Mouse (Mus musculus): ENCODE data around the gene Fbxo46. TPM values are rescaled to one million over a fixed set of nuclear protein-coding genes. Genes with fewer than 3 reads are reported as not detected.

Fbxo46 gene
- total and polyA plus RNA-seq, 3 experiments = 4.0 to 11.6 (median 6.1) TPM

GRCm38 (mm10) chr7:19184250-19184649, 64.6 kb downstream of the Fbxo46 start:
- no peak overlapping the region for H3K27ac ChIP-seq (ENCODE audit: insufficient read depth, low read depth)
- H3K9me3 ChIP-seq (replicated peaks; ENCODE audit: low read length) = no peaks in the 10 kb centered on the region
- dilution Hi-C loops (cut with MboI; ENCODE audit: extremely low pct_ligation_motif_present, extremely low pct_unique_long_range_greater_than_20kb, low sequenced_read_pairs) = no loop called here
- no peaks in the 10 kb centered on the region for H3K27me3 ChIP-seq (replicated peaks)
- H3K4me3 ChIP-seq (replicated peaks in 1 of 3; ENCODE audit: low read depth in 2 of 3, low read length in 2 of 3, poor library complexity in 1 of 3) = no peak overlapping the region
- H3K4me2 ChIP-seq (ENCODE audit: insufficient read depth, low read depth, poor library complexity, severe bottlenecking) = no peak overlapping the region
- H3K79me2 ChIP-seq (replicated peaks; ENCODE audit: control insufficient read depth, extremely low read depth, insufficient read depth, poor library complexity, severe bottlenecking) = no peaks in the 10 kb centered on the region
- TF ChIP-seq CHD2 (IDR thresholded peaks at IDR 0.05; ENCODE audit: low read length) = no peak
- TF ChIP-seq EP300 (IDR thresholded peaks at IDR 0.05; ENCODE audit: low read length) = no peak
- TF ChIP-seq ZC3H11A (IDR thresholded peaks at IDR 0.05; ENCODE audit: low read depth, low read length) = no peak
- no peak for TF ChIP-seq TCF12 (IDR thresholded peaks at IDR 0.05; ENCODE audit: low read depth, low read length)
- no peak for TF ChIP-seq ETS1 (conservative IDR thresholded peaks at IDR 0.05; ENCODE audit: low read depth, low read length)
- TF ChIP-seq SIN3A (IDR thresholded peaks at IDR 0.05; ENCODE audit: low read length) = no peak
- no peak for TF ChIP-seq ZNF384 (IDR thresholded peaks at IDR 0.05; ENCODE audit: low read depth, low read length)
- no peak for TF ChIP-seq RCOR1 (conservative IDR thresholded peaks at IDR 0.05; ENCODE audit: low read depth, low read length)
- no peak for TF ChIP-seq USF1 (IDR thresholded peaks at IDR 0.05; ENCODE audit: low read depth, low read length)
- peaks cover 12 to 36% of the 10 kb centered on the region in 2 experiments for H3K4me1 ChIP-seq (ENCODE audit: control insufficient read depth in 1 of 2, insufficient read depth in 2 of 2)
- no peak overlapping the region for H3K9ac ChIP-seq (ENCODE audit: insufficient read depth, low read depth)
- no peak for DNase-seq (ENCODE audit: extremely low read depth)
- H3K36me3 ChIP-seq (replicated peaks in 1 of 2; ENCODE audit: control insufficient read depth in 1 of 2, insufficient read depth in 1 of 2, low read length in 1 of 2) = peaks cover 35 to 62% of the 10 kb centered on the region in 2 experiments
- in situ Hi-C loops (cut with MboI; ENCODE audit: low pct_ligation_motif_present, low pct_unique_long_range_greater_than_20kb, low sequenced_read_pairs) = loop anchor here (5.0 kb wide), 1 partner anchor 98 kb away; the partner anchor contains the start of genes Ppm1n and Rtn2

- in situ Hi-C loops (cut with MboI; ENCODE audit: low pct_ligation_motif_present, low pct_unique_long_range_greater_than_20kb, low sequenced_read_pairs) = loop anchor here (5.0 kb wide), 1 partner anchor 98 kb away; the partner anchor contains the start of genes Ppm1n and Rtn2
- Histone ChIP-seq H3K36me3 (replicated peaks in 1 of 2; ENCODE audit: control insufficient read depth in 1 of 2, insufficient read depth in 1 of 2, low read length in 1 of 2) (peaks cover 35 to 64% of the 10 kb centered on the region in 2 experiments), H3K9ac (ENCODE audit: insufficient read depth, low read depth) (no peak overlapping the region), H3K4me2 (ENCODE audit: insufficient read depth, low read depth, poor library complexity, severe bottlenecking) (no peak overlapping the region), H3K4me3 (replicated peaks in 1 of 3; ENCODE audit: low read depth in 2 of 3, low read length in 2 of 3, poor library complexity in 1 of 3) (no peak overlapping the region), H3K27ac (ENCODE audit: insufficient read depth, low read depth) (no peak overlapping the region), H3K27me3 (replicated peaks) (no peaks in the 10 kb centered on the region), H3K9me3 (replicated peaks; ENCODE audit: low read length) (no peaks in the 10 kb centered on the region), H3K4me1 (ENCODE audit: control insufficient read depth in 1 of 2, insufficient read depth in 2 of 2) (peaks cover 12 to 31% of the 10 kb centered on the region in 2 experiments), H3K79me2 (replicated peaks; ENCODE audit: control insufficient read depth, extremely low read depth, insufficient read depth, poor library complexity, severe bottlenecking) (no peaks in the 10 kb centered on the region)
- no peak for DNase-seq (ENCODE audit: extremely low read depth)
- dilution Hi-C loops (cut with MboI; ENCODE audit: extremely low pct_ligation_motif_present, extremely low pct_unique_long_range_greater_than_20kb, low sequenced_read_pairs) = no loop called here
- TF ChIP-seq GABPA (IDR thresholded peaks at IDR 0.05; ENCODE audit: insufficient replicate concordance, low read depth, low read length) (no peak), POLR2A (IDR thresholded peaks at IDR 0.05; ENCODE audit: low read depth, low read length) (no peak), NELFE (IDR thresholded peaks at IDR 0.05; ENCODE audit: low read depth, low read length) (no peak)
These were observed 65.1 kb downstream of the Fbxo46 start for GRCm38 (mm10) chr7:19184758-19185157.

Other genes starting within 250 kb of the Fbxo46 start
Only the 20 nearest of the 26 such genes appear.
- not detected in 2 replicates for gene Nanos2, start 132.5 kb upstream of the Fbxo46 start, total RNA-seq (2012; rRNA removed)
- not detected in 2 replicates for gene Nanos2, start 132.5 kb upstream of the Fbxo46 start, total RNA-seq (2014; rRNA removed)
- not detected in 2 replicates for gene Nanos2, start 132.5 kb upstream of the Fbxo46 start, polyA plus RNA-seq (2012; ENCODE audit: insufficient read length, low read depth)
- gene Mypop, start 128.6 kb upstream of the Fbxo46 start, total RNA-seq (2012; rRNA removed) = 2.5 and 2.8 TPM in 2 replicates
- gene Mypop, start 128.6 kb upstream of the Fbxo46 start, total RNA-seq (2014; rRNA removed) = 1.2 and 1.3 TPM in 2 replicates
- gene Mypop, start 128.6 kb upstream of the Fbxo46 start, polyA plus RNA-seq (2012; ENCODE audit: insufficient read length, low read depth) = 4.1 and 4.7 TPM in 2 replicates
- gene Irf2bp1, start 115.8 kb upstream of the Fbxo46 start, total RNA-seq (2012; rRNA removed) = 11.8 and 12.8 TPM in 2 replicates
- gene Irf2bp1, start 115.8 kb upstream of the Fbxo46 start, total RNA-seq (2014; rRNA removed) = 3.7 and 4.9 TPM in 2 replicates
- 6.6 and 7.1 TPM in 2 replicates for gene Irf2bp1, start 115.8 kb upstream of the Fbxo46 start, polyA plus RNA-seq (2012; ENCODE audit: insufficient read length, low read depth)
- 0.08 TPM in 1 of 2 replicates, not detected in the other for gene Foxa3, start 96.3 kb upstream of the Fbxo46 start, total RNA-seq (2012; rRNA removed)
- not detected in 2 replicates for gene Foxa3, start 96.3 kb upstream of the Fbxo46 start, total RNA-seq (2014; rRNA removed)
- gene Foxa3, start 96.3 kb upstream of the Fbxo46 start, polyA plus RNA-seq (2012; ENCODE audit: insufficient read length, low read depth) = not detected in 2 replicates
- gene Sympk, start 95.5 kb upstream of the Fbxo46 start, total RNA-seq (2012; rRNA removed) = 129 and 141 TPM in 2 replicates
- 42.0 and 43.7 TPM in 2 replicates for gene Sympk, start 95.5 kb upstream of the Fbxo46 start, total RNA-seq (2014; rRNA removed)
- gene Sympk, start 95.5 kb upstream of the Fbxo46 start, polyA plus RNA-seq (2012; ENCODE audit: insufficient read length, low read depth) = 97.4 and 111 TPM in 2 replicates
- gene Rsph6a, start 65.2 kb upstream of the Fbxo46 start, total RNA-seq (2012; rRNA removed) = 0.17 and 0.25 TPM in 2 replicates
- gene Rsph6a, start 65.2 kb upstream of the Fbxo46 start, total RNA-seq (2014; rRNA removed) = not detected in 2 replicates
- not detected in 2 replicates for gene Rsph6a, start 65.2 kb upstream of the Fbxo46 start, polyA plus RNA-seq (2012; ENCODE audit: insufficient read length, low read depth)
- not detected in 2 replicates for gene Dmwd, start 43.6 kb upstream of the Fbxo46 start, total RNA-seq (2012; rRNA removed)
- gene Dmwd, start 43.6 kb upstream of the Fbxo46 start, total RNA-seq (2014; rRNA removed) = not detected in 2 replicates
- gene Dmwd, start 43.6 kb upstream of the Fbxo46 start, polyA plus RNA-seq (2012; ENCODE audit: insufficient read length, low read depth) = not detected in 2 replicates
- 0.17 and 0.30 TPM in 2 replicates for gene Dmpk, start 36.0 kb upstream of the Fbxo46 start, total RNA-seq (2012; rRNA removed)
- 0.36 TPM in 1 of 2 replicates, not detected in the other for gene Dmpk, start 36.0 kb upstream of the Fbxo46 start, total RNA-seq (2014; rRNA removed)
- gene Dmpk, start 36.0 kb upstream of the Fbxo46 start, polyA plus RNA-seq (2012; ENCODE audit: insufficient read length, low read depth) = 0.27 and 0.56 TPM in 2 replicates
- 1.3 and 1.8 TPM in 2 replicates for gene Six5, start 25.3 kb upstream of the Fbxo46 start, total RNA-seq (2012; rRNA removed)
- 0.16 TPM in 2 replicates for gene Six5, start 25.3 kb upstream of the Fbxo46 start, total RNA-seq (2014; rRNA removed)
- gene Six5, start 25.3 kb upstream of the Fbxo46 start, polyA plus RNA-seq (2012; ENCODE audit: insufficient read length, low read depth) = 0.25 and 0.33 TPM in 2 replicates
- gene Gm4969, start 1.5 kb upstream of the Fbxo46 start, total RNA-seq (2012; rRNA removed) = 0.08 TPM in 1 of 2 replicates, not detected in the other
- gene Gm4969, start 1.5 kb upstream of the Fbxo46 start, total RNA-seq (2014; rRNA removed) = not detected in 2 replicates
- gene Gm4969, start 1.5 kb upstream of the Fbxo46 start, polyA plus RNA-seq (2012; ENCODE audit: insufficient read length, low read depth) = not detected in 2 replicates
- gene Qpctl, start 29.4 kb downstream of the Fbxo46 start, total RNA-seq (2012; rRNA removed) = 9.3 and 9.8 TPM in 2 replicates
- gene Qpctl, start 29.4 kb downstream of the Fbxo46 start, total RNA-seq (2014; rRNA removed) = 5.1 and 5.2 TPM in 2 replicates
- 9.2 and 9.6 TPM in 2 replicates for gene Qpctl, start 29.4 kb downstream of the Fbxo46 start, polyA plus RNA-seq (2012; ENCODE audit: insufficient read length, low read depth)
- gene Snrpd2, start 29.9 kb downstream of the Fbxo46 start, total RNA-seq (2012; rRNA removed) = 348 and 408 TPM in 2 replicates
- 178 and 213 TPM in 2 replicates for gene Snrpd2, start 29.9 kb downstream of the Fbxo46 start, total RNA-seq (2014; rRNA removed)
- gene Snrpd2, start 29.9 kb downstream of the Fbxo46 start, polyA plus RNA-seq (2012; ENCODE audit: insufficient read length, low read depth) = 177 and 193 TPM in 2 replicates
- 0.04 TPM in 1 of 2 replicates, not detected in the other for gene Gipr, start 46.3 kb downstream of the Fbxo46 start, total RNA-seq (2012; rRNA removed)
- not detected in 2 replicates for gene Gipr, start 46.3 kb downstream of the Fbxo46 start, total RNA-seq (2014; rRNA removed)
- gene Gipr, start 46.3 kb downstream of the Fbxo46 start, polyA plus RNA-seq (2012; ENCODE audit: insufficient read length, low read depth) = 0.11 and 0.12 TPM in 2 replicates
- 32.4 and 52.4 TPM in 2 replicates for gene Eml2, start 56.6 kb downstream of the Fbxo46 start, total RNA-seq (2012; rRNA removed)
- 12.3 and 15.6 TPM in 2 replicates for gene Eml2, start 56.6 kb downstream of the Fbxo46 start, total RNA-seq (2014; rRNA removed)
- 29.1 and 30.8 TPM in 2 replicates for gene Eml2, start 56.6 kb downstream of the Fbxo46 start, polyA plus RNA-seq (2012; ENCODE audit: insufficient read length, low read depth)
- 0.04 and 0.08 TPM in 2 replicates for gene Gpr4, start 92.7 kb downstream of the Fbxo46 start, total RNA-seq (2012; rRNA removed)
- not detected in 2 replicates for gene Gpr4, start 92.7 kb downstream of the Fbxo46 start, total RNA-seq (2014; rRNA removed)
- gene Gpr4, start 92.7 kb downstream of the Fbxo46 start, polyA plus RNA-seq (2012; ENCODE audit: insufficient read length, low read depth) = 0.14 and 0.31 TPM in 2 replicates
- 11.9 and 15.7 TPM in 2 replicates for gene Opa3, start 108.5 kb downstream of the Fbxo46 start, total RNA-seq (2012; rRNA removed)
- 8.6 and 9.4 TPM in 2 replicates for gene Opa3, start 108.5 kb downstream of the Fbxo46 start, total RNA-seq (2014; rRNA removed)
- 20.0 and 21.2 TPM in 2 replicates for gene Opa3, start 108.5 kb downstream of the Fbxo46 start, polyA plus RNA-seq (2012; ENCODE audit: insufficient read length, low read depth)
- gene Vasp, start 152.0 kb downstream of the Fbxo46 start, total RNA-seq (2012; rRNA removed) = 109 and 114 TPM in 2 replicates
- 122 and 125 TPM in 2 replicates for gene Vasp, start 152.0 kb downstream of the Fbxo46 start, total RNA-seq (2014; rRNA removed)
- gene Vasp, start 152.0 kb downstream of the Fbxo46 start, polyA plus RNA-seq (2012; ENCODE audit: insufficient read length, low read depth) = 191 and 240 TPM in 2 replicates
- gene Ppm1n, start 160.2 kb downstream of the Fbxo46 start, total RNA-seq (2012; rRNA removed) = not detected in 2 replicates
- gene Ppm1n, start 160.2 kb downstream of the Fbxo46 start, total RNA-seq (2014; rRNA removed) = not detected in 2 replicates
- gene Ppm1n, start 160.2 kb downstream of the Fbxo46 start, polyA plus RNA-seq (2012; ENCODE audit: insufficient read length, low read depth) = not detected in 2 replicates
- 0.72 and 1.0 TPM in 2 replicates for gene Rtn2, start 162.8 kb downstream of the Fbxo46 start, total RNA-seq (2012; rRNA removed)
- 0.43 and 0.56 TPM in 2 replicates for gene Rtn2, start 162.8 kb downstream of the Fbxo46 start, total RNA-seq (2014; rRNA removed)
- gene Rtn2, start 162.8 kb downstream of the Fbxo46 start, polyA plus RNA-seq (2012; ENCODE audit: insufficient read length, low read depth) = 0.76 and 0.80 TPM in 2 replicates
- 0.08 and 0.13 TPM in 2 replicates for gene Fosb, start 190.2 kb downstream of the Fbxo46 start, total RNA-seq (2012; rRNA removed)
- gene Fosb, start 190.2 kb downstream of the Fbxo46 start, total RNA-seq (2014; rRNA removed) = not detected in 2 replicates
- gene Fosb, start 190.2 kb downstream of the Fbxo46 start, polyA plus RNA-seq (2012; ENCODE audit: insufficient read length, low read depth) = 0.27 and 0.56 TPM in 2 replicates

Measured in CH12.LX (cell line).